Mouse (Mus musculus): ENCODE results near the gene Myo1d.

- TF ChIP-seq KAT2A (conservative IDR thresholded peaks at IDR 0.05; ENCODE audit: low read depth, low read length): no peak
- TF ChIP-seq TBP (IDR thresholded peaks at IDR 0.05; ENCODE audit: low read depth, low read length): no peak
- no peak for TF ChIP-seq CTCF (IDR thresholded peaks at IDR 0.05 in 2 of 3, conservative IDR thresholded peaks at IDR 0.05 in 1 of 3; ENCODE audit: control insufficient read depth in 1 of 3, insufficient read depth in 1 of 3, low read depth in 2 of 3, low read length in 3 of 3, poor library complexity in 1 of 3, severe bottlenecking in 1 of 3)
- TF ChIP-seq RAD21 (IDR thresholded peaks at IDR 0.05; ENCODE audit: low read depth, low read length): no peak
- TF ChIP-seq GATA1 (IDR thresholded peaks at IDR 0.05; ENCODE audit: low read depth, low read length): no peak
- no peak for TF ChIP-seq GABPA (IDR thresholded peaks at IDR 0.05; ENCODE audit: low read depth, low read length)
- TF ChIP-seq ELF1 (IDR thresholded peaks at IDR 0.05; ENCODE audit: low read depth, low read length): no peak
- TF ChIP-seq EP300 (IDR thresholded peaks at IDR 0.05; ENCODE audit: low read depth in 1 of 2, low read length in 2 of 2): no peak
These were observed 113.6 kb downstream of the Myo1d start for GRCm38 (mm10) chr11:80666211-80666610.

All from MEL (cell line).